Mouse (Mus musculus) small intestine, adult 2 months (tissue): Measurements from ENCODE around the gene Dll4. TPM values are rescaled to one million over a fixed set of nuclear protein-coding genes. Genes with fewer than 3 reads are reported as not detected.

Experiments used
- H3K27ac ChIP-seq: fragments of 200-500 bp; 2 replicates; pipeline ENCODE4 v1.5.1; 2012; ENCODE audit warnings: low read depth, low read length, control low read depth, inconsistent platforms; ENCODE audit not compliant: insufficient read depth
- H3K27me3 ChIP-seq: fragments of 200-500 bp; 2 replicates; pipeline ENCODE4 v1.6.1; 2012; ENCODE audit warnings: mild to moderate bottlenecking, moderate library complexity, low read length, inconsistent platforms; ENCODE audit not compliant: control insufficient read depth, insufficient read depth
- H3K36me3 ChIP-seq: fragments of 200-500 bp; 2 replicates; pipeline ENCODE4 v1.6.1; 2012; ENCODE audit warnings: mild to moderate bottlenecking, low read length, control low read depth, inconsistent platforms; ENCODE audit not compliant: control insufficient read depth, insufficient read depth
- H3K4me1 ChIP-seq: fragments of 200-500 bp; 2 replicates; pipeline ENCODE4 v1.6.1; 2012; ENCODE audit warnings: low read length, inconsistent platforms, mixed read lengths; ENCODE audit not compliant: control insufficient read depth, insufficient read depth, insufficient read length
- H3K4me3 ChIP-seq: fragments of 200-500 bp; 2 replicates; pipeline ENCODE4 v1.5.1; 2012; ENCODE audit warnings: low read depth, mild to moderate bottlenecking, control low read depth, inconsistent platforms, low read length, moderate library complexity
- CTCF ChIP-seq: fragments of 200-500 bp; IDR thresholded peaks from 2 replicates; pipeline ENCODE4 v1.5.1; 2012; ENCODE audit warnings: low read depth, mild to moderate bottlenecking, control low read depth, inconsistent platforms, low read length, moderate library complexity, mixed read lengths; ENCODE audit not compliant: insufficient replicate concordance, insufficient read length; ENCODE audit errors: extremely low read depth
- POLR2A ChIP-seq: fragments of 200-500 bp; IDR thresholded peaks from 2 replicates; pipeline ENCODE4 v1.6.1; 2012; ENCODE audit warnings: low read depth, mild to moderate bottlenecking, control low read depth, inconsistent platforms, low read length, moderate library complexity
- WGBS: fragments of 180-500 bp; shearing (Covaris S2); methylation state at CpG from one replicate; pipeline ENCODE4 v1.1.7; 2018; 5-methylcytosine and 5-hydroxymethylcytosine counted together
- polyA plus RNA-seq: library from polyadenylated mRNA; depleted of rRNA; stranded (reverse); fragments of >200 nt; gene quantifications from 2 replicates; pipeline ENCODE4 v1.2.3, GENCODE M21; 2012

Gene Dll4
- polyA plus RNA-seq, 1 experiment = 22.1 TPM

DNA sequence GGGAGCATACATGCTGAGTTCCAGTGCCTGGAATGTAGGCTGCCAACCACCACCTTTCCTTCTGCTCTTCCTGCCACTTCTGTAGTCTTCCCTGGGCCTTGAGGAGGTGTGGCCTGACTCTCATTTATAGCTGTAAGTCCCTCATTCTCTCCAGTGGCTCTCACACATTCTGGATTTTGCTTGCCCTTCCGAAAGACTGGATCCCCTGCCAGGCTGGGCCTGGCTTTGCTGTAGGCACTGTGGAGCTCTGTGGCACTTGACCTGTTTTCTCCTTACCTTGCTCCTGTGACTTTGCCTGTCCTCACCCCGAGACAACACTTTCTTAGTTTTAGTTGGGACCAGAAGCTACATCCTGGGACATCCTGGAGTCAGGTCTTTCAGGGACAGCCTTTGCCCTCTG lies 26.7 kb upstream of the Dll4 start:
- H3K4me3 ChIP-seq = no peak overlapping the region
- peaks cover 27% of the 10 kb centered on the region for H3K4me1 ChIP-seq
- H3K27me3 ChIP-seq = no peaks in the 10 kb centered on the region
- 64% methylated on average over 2 of the region's 2 CpGs for WGBS
- H3K36me3 ChIP-seq = peaks cover 38% of the 10 kb centered on the region
- peak overlapping the region; percentile 75 for H3K27ac ChIP-seq
- TF ChIP-seq CTCF = no peak
- TF ChIP-seq POLR2A = no peak

GRCm38 (mm10) chr2:119299981-119300818 lies 25.4 kb upstream of the Dll4 start:
- WGBS = 7% methylated on average over 15 of the region's 15 CpGs
- H3K36me3 ChIP-seq = peaks cover 25% of the 10 kb centered on the region

DNA sequence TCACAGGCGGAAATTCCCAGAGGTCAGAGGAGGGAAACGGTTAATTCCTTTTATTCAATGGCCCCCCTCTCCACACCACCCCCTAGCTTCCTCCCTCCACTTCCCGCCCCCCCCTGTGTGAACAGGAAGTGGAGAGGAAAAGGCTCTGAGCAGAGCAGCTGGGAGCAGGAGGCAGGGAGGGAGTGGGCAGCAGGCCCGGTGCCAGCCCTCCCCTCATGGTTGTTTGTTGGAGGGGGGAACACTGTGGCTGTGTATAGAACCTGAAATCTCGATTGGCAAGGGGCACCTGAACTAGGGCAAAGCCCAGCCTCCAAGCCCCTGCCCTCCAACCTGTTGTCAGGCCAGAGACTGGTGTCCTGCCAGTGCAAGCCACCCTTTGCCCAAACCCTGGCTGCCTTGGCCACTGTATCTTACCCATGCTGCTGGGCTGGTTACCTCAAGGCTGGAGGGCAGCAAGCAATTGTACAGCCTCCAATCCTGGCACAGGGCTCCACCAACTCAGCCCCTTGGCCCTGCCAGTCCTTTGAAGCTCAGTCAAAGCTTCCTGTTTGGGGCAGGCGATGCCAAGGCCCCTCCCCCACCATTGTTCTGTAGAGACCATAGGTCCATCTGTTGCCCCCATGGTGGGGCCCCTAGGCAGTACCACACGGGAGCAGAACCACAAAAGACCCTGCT lies 24.6 kb upstream of the Dll4 start:
- 47% methylated on average over 7 of the region's 7 CpGs for WGBS
- no peaks in the 10 kb centered on the region for H3K27me3 ChIP-seq
- peaks cover 27% of the 10 kb centered on the region for H3K4me1 ChIP-seq
- peak overlapping the region; percentile 37; the same call in 1 of the 2 replicates for H3K4me3 ChIP-seq
- peaks cover 24% of the 10 kb centered on the region for H3K36me3 ChIP-seq
- TF ChIP-seq CTCF (no peak), POLR2A (no peak)
- H3K27ac ChIP-seq = 0 out of 2 replicates have a peak overlapping the region, but pooled peaks have one; percentile 0

More at GRCm38 (mm10) chr2:119299981-119300818, 25.4 kb upstream of the Dll4 start:
- TF ChIP-seq CTCF (peak; percentile 89), POLR2A (0 out of 2 replicates have a peak, but pooled peaks have one; percentile 4)
- peaks cover 27% of the 10 kb centered on the region for H3K4me1 ChIP-seq
- H3K27me3 ChIP-seq = no peaks in the 10 kb centered on the region
- peak overlapping the region; percentile 37 for H3K4me3 ChIP-seq
- H3K27ac ChIP-seq = peak overlapping the region; percentile 75

GRCm38 (mm10) chr2:119302876-119303275 lies 22.7 kb upstream of the Dll4 start:
- H3K27ac ChIP-seq = no peak overlapping the region
- peaks cover 7% of the 10 kb centered on the region for H3K36me3 ChIP-seq
- peaks cover 29% of the 10 kb centered on the region for H3K4me1 ChIP-seq
- H3K27me3 ChIP-seq = no peaks in the 10 kb centered on the region
- 79% methylated on average over 6 of the region's 6 CpGs for WGBS
- no peak overlapping the region for H3K4me3 ChIP-seq
- TF ChIP-seq POLR2A = no peak

DNA sequence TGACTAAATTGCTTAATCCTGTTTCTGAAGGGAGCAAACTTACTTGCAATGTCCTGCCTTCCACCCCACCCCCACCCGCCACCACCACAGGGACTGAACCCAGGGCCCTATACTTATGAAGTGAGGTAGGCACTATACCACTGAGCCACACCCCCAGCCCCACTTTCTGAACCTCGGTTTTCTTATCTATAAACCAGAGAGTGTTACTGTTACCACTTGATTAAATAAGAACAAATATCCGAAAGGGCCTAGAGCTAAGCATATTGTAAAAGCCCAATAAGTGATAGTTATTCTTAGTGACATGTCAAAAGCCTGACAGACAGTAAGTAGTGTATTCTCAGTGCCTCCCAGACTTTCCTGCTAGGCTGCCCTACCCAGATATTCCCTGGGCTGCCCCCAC lies 21.2 kb upstream of the Dll4 start:
- Histone ChIP-seq H3K36me3 (no peaks in the 10 kb centered on the region), H3K27me3 (no peaks in the 10 kb centered on the region), H3K4me3 (no peak overlapping the region), H3K27ac (no peak overlapping the region), H3K4me1 (peaks cover 20% of the 10 kb centered on the region)
- WGBS = 52% methylated on average over 3 of the region's 3 CpGs
- TF ChIP-seq POLR2A = no peak
- TF ChIP-seq CTCF = no peak

DNA sequence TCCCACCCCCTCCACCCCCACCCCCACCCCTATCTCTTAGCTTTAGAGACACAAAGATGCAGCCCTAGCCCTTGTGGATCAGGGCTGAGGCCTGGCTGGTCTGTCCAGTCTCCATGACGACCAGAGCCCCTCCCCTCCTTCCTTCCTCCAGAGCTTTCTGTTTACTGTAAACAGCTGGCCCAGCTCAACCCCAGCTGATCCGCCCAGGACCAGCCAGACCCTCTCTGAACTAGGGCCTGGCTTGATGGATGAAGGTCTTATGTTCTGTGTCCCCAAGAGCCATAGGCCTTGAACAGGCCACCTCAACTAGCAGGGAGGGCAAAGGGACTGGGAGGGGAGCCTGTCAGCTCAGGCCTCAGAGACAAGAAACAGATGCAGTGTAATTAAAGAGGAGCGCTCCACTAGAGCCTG lies 20.8 kb upstream of the Dll4 start:
- Histone ChIP-seq H3K4me1 (peaks cover 19% of the 10 kb centered on the region), H3K36me3 (no peaks in the 10 kb centered on the region), H3K27ac (no peak overlapping the region; the same call in none of the 2 replicates), H3K4me3 (no peak overlapping the region), H3K27me3 (no peaks in the 10 kb centered on the region)
- TF ChIP-seq CTCF (no peak), POLR2A (no peak)
- 63% methylated on average over 3 of the region's 3 CpGs for WGBS

- Histone ChIP-seq H3K27me3 (no peaks in the 10 kb centered on the region), H3K4me3 (no peak overlapping the region), H3K36me3 (no peaks in the 10 kb centered on the region), H3K4me1 (peaks cover 8% of the 10 kb centered on the region; the same call in 1 of the 2 replicates), H3K27ac (no peak overlapping the region)
- 79% methylated on average over 12 of the region's 12 CpGs for WGBS
- TF ChIP-seq POLR2A (no peak), CTCF (no peak)
These were observed 14.0 kb upstream of the Dll4 start for GRCm38 (mm10) chr2:119311544-119311943.
